Mouse (Mus musculus) embryonic facial prominence, embryonic 15.5 days (tissue): ENCODE measurements around the gene Arhgap25. TPM values are rescaled to one million over a fixed set of nuclear protein-coding genes. Genes with fewer than 3 reads are reported as not detected.
"Not testable (repeated sequence)": the region's sequence is repeated elsewhere in the genome, so short reads cannot be mapped to it uniquely, and the experiment has no call there.

ENCODE experiments used
- ATAC-seq: fragments of 200-750 bp; cut with Nextera tagmentation; 2 replicates; pipeline ENCODE4 v1.8.0; 2017; ENCODE audit warnings: low read depth, moderate TSS enrichment; ENCODE audit not compliant: insufficient number of reproducible peaks, low FRiP score, low TSS enrichment
- H3K27ac ChIP-seq: fragments of 300-500 bp; sonication (generic); replicated peaks from 2 replicates; pipeline ENCODE4 v1.5.1; 2015; ENCODE audit warnings: mild to moderate bottlenecking, inconsistent platforms
- H3K27me3 ChIP-seq: fragments of 300-500 bp; sonication (generic); 2 replicates; pipeline ENCODE4 v1.6.1; 2015; ENCODE audit warnings: inconsistent platforms
- H3K36me3 ChIP-seq: fragments of 300-500 bp; sonication (generic); 2 replicates; pipeline ENCODE4 v1.6.1; 2015; ENCODE audit warnings: mild to moderate bottlenecking, inconsistent platforms
- H3K4me1 ChIP-seq: fragments of 300-500 bp; sonication (generic); 2 replicates; pipeline ENCODE4 v1.6.1; 2015; ENCODE audit warnings: inconsistent platforms
- H3K4me2 ChIP-seq: fragments of 300-500 bp; sonication (generic); replicated peaks from 2 replicates; pipeline ENCODE4 v1.6.1; 2015; ENCODE audit warnings: mild to moderate bottlenecking, inconsistent platforms
- H3K4me3 ChIP-seq: fragments of 300-500 bp; sonication (generic); replicated peaks from 2 replicates; pipeline ENCODE4 v1.5.1; 2015; ENCODE audit warnings: mild to moderate bottlenecking, inconsistent platforms
- H3K9ac ChIP-seq: fragments of 300-500 bp; sonication (generic); 2 replicates; pipeline ENCODE4 v1.6.1; 2015; ENCODE audit warnings: inconsistent platforms
- H3K9me3 ChIP-seq: fragments of 300-500 bp; sonication (generic); replicated peaks from 2 replicates; pipeline ENCODE4 v1.6.1; 2016; ENCODE audit warnings: inconsistent platforms
- WGBS: fragments of 180-500 bp; shearing (Covaris S2); methylation state at CpG from one replicate; pipeline ENCODE4 v1.1.7; 2015; 5-methylcytosine and 5-hydroxymethylcytosine counted together
- polyA plus RNA-seq: library from polyadenylated mRNA; unstranded; fragments of >200 nt; fragmentation: Nextera tagmentation; extraction: Ambion mirVana; gene quantifications from 2 replicates; pipeline ENCODE4 v1.2.1, GENCODE M21; 2015

Arhgap25 gene
- polyA plus RNA-seq, 1 experiment from 2014 or later = 8.3 TPM

- Histone ChIP-seq H3K27ac (no peak overlapping the region), H3K27me3 (no peaks in the 10 kb centered on the region)
These were observed 2.0 kb upstream of the Arhgap25 start for GRCm38 (mm10) chr6:87534855-87535575.

GRCm38 (mm10) chr6:87531456-87532015 is 1.5 kb downstream of the Arhgap25 start:
- Histone ChIP-seq H3K27me3 (no peaks in the 10 kb centered on the region), H3K27ac (no peak overlapping the region), H3K4me3 (no peak overlapping the region), H3K4me1 (0 out of 2 replicates have a peak, but pooled peaks cover 8% of the 10 kb centered on the region), H3K36me3 (no peaks in the 10 kb centered on the region), H3K9ac (no peak overlapping the region), H3K4me2 (no peak overlapping the region), H3K9me3 (no peaks in the 10 kb centered on the region)
- 79% methylated on average over 2 of the region's 2 CpGs for WGBS
- no peak for ATAC-seq

More at GRCm38 (mm10) chr6:87534855-87535575, 2.0 kb upstream of the Arhgap25 start:
- Histone ChIP-seq H3K4me3 (no peak overlapping the region), H3K4me1 (0 out of 2 replicates have a peak, but pooled peaks cover 8% of the 10 kb centered on the region), H3K36me3 (no peaks in the 10 kb centered on the region), H3K4me2 (no peak overlapping the region), H3K9ac (no peak overlapping the region), H3K9me3 (no peaks in the 10 kb centered on the region)
- no peak for ATAC-seq
- WGBS = 75% methylated on average over 9 of the region's 9 CpGs

DNA sequence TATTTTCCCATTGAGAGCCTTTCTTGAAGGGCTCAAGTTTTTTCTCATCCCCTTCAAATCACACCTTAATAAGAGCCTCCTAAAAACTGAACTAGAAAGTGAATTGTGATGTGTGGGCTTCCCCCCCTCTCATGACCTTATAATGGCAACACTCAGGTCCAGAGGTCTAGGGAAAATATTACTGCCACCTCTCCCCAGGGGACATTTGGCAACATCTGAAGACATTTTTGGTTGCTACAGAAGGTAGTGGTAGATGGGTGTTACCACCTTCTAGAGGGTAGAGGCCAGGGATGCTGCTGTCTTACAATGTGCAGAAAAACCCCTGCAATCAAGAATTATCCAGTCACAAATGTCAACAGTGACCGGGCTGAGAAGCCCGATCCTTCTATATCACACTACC is 2.7 kb downstream of the Arhgap25 start:
- H3K4me1 ChIP-seq = 0 out of 2 replicates have a peak, but pooled peaks cover 8% of the 10 kb centered on the region
- H3K4me3 ChIP-seq = no peak overlapping the region
- no peaks in the 10 kb centered on the region for H3K9me3 ChIP-seq
- no peak overlapping the region for H3K4me2 ChIP-seq
- H3K27me3 ChIP-seq = no peaks in the 10 kb centered on the region
- WGBS = 80% methylated on average over 2 of the region's 2 CpGs
- no peak for ATAC-seq
- no peak overlapping the region for H3K27ac ChIP-seq
- no peaks in the 10 kb centered on the region for H3K36me3 ChIP-seq
- H3K9ac ChIP-seq = no peak overlapping the region

GRCm38 (mm10) chr6:87527846-87528557 is 5.1 kb downstream of the Arhgap25 start:
- Histone ChIP-seq H3K4me1 (no peaks in the 10 kb centered on the region), H3K9me3 (no peaks in the 10 kb centered on the region), H3K4me3 (no peak overlapping the region), H3K27me3 (no peaks in the 10 kb centered on the region), H3K27ac (no peak overlapping the region), H3K4me2 (no peak overlapping the region), H3K9ac (no peak overlapping the region), H3K36me3 (no peaks in the 10 kb centered on the region)
- no peak for ATAC-seq
- 75% methylated on average over 6 of the region's 6 CpGs for WGBS

- H3K27ac ChIP-seq = no peak overlapping the region
- H3K9ac ChIP-seq = no peak overlapping the region
- ATAC-seq = no peak
- H3K36me3 ChIP-seq = no peaks in the 10 kb centered on the region
- H3K4me3 ChIP-seq = no peak overlapping the region
- WGBS = 76% methylated on average over 4 of the region's 4 CpGs
- H3K4me2 ChIP-seq = no peak overlapping the region
- H3K4me1 ChIP-seq = no peaks in the 10 kb centered on the region
- no peaks in the 10 kb centered on the region for H3K27me3 ChIP-seq
- H3K9me3 ChIP-seq = no peaks in the 10 kb centered on the region
These were observed 5.7 kb downstream of the Arhgap25 start for GRCm38 (mm10) chr6:87527366-87527765.

GRCm38 (mm10) chr6:87525126-87525525 is 7.9 kb downstream of the Arhgap25 start:
- Histone ChIP-seq H3K36me3 (no peaks in the 10 kb centered on the region), H3K4me1 (no peaks in the 10 kb centered on the region), H3K27ac (no peak overlapping the region), H3K4me2 (no peak overlapping the region), H3K9me3 (no peaks in the 10 kb centered on the region), H3K27me3 (no peaks in the 10 kb centered on the region), H3K4me3 (no peak overlapping the region), H3K9ac (no peak overlapping the region)
- ATAC-seq = no peak
- 73% methylated on average over 10 of the region's 10 CpGs for WGBS

DNA sequence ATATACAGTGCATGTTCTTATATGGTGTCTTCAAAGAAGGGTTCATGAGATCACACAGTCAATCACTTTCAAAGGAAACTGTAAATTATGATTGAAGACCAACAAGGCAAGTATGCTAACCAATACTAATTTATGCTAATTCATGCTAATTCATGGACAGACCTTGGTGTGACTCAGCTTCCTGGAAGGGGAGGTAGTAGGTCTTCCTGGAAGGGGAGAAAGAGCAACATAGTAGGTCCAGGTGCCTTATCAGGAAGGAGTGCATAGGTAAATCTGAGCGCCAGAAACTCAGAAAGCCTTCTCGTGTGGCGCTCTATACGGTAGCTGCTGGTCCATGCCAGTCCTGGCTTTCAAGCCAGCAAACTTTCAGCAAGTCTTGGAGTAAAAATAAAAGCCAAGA is 8.8 kb downstream of the Arhgap25 start:
- H3K9me3 ChIP-seq = no peaks in the 10 kb centered on the region
- H3K27ac ChIP-seq = no peak overlapping the region
- no peaks in the 10 kb centered on the region for H3K36me3 ChIP-seq
- no peak for ATAC-seq
- H3K27me3 ChIP-seq = no peaks in the 10 kb centered on the region
- no peak overlapping the region for H3K9ac ChIP-seq
- H3K4me2 ChIP-seq = no peak overlapping the region
- H3K4me3 ChIP-seq = no peak overlapping the region
- no peaks in the 10 kb centered on the region for H3K4me1 ChIP-seq
- 89% methylated on average over 4 of the region's 4 CpGs for WGBS

GRCm38 (mm10) chr6:87523736-87524135 is 9.3 kb downstream of the Arhgap25 start:
- Histone ChIP-seq H3K9ac (no peak overlapping the region), H3K36me3 (no peaks in the 10 kb centered on the region), H3K27ac (no peak overlapping the region), H3K9me3 (no peaks in the 10 kb centered on the region), H3K4me1 (no peaks in the 10 kb centered on the region), H3K4me2 (no peak overlapping the region), H3K4me3 (no peak overlapping the region), H3K27me3 (no peaks in the 10 kb centered on the region)
- ATAC-seq = no peak
- 57% methylated on average over 7 of the region's 7 CpGs for WGBS

DNA sequence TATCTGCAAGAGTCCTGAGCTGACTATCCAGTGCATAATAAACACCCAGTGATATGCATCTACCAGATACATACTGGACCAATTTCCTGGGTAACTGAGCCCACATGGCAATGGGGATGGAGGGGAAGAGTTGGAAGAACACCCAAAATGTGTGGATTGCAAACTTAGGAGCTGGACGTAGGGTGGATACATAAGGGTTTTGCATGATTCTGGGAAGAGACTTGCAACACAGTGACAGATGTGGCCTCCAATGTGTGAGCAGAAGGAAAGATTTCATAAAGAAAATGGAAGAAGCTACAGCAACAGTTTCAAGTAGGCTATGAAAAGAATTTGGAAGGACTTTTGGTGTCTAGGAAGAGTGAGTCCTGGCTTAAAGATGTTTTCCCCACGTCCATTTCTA is 10.0 kb downstream of the Arhgap25 start:
- Histone ChIP-seq H3K4me1 (no peaks in the 10 kb centered on the region), H3K4me3 (no peak overlapping the region), H3K9ac (no peak overlapping the region), H3K27ac (no peak overlapping the region), H3K36me3 (no peaks in the 10 kb centered on the region), H3K4me2 (no peak overlapping the region), H3K27me3 (no peaks in the 10 kb centered on the region), H3K9me3 (no peaks in the 10 kb centered on the region)
- 71% methylated on average over 2 of the region's 2 CpGs for WGBS
- no peak for ATAC-seq

DNA sequence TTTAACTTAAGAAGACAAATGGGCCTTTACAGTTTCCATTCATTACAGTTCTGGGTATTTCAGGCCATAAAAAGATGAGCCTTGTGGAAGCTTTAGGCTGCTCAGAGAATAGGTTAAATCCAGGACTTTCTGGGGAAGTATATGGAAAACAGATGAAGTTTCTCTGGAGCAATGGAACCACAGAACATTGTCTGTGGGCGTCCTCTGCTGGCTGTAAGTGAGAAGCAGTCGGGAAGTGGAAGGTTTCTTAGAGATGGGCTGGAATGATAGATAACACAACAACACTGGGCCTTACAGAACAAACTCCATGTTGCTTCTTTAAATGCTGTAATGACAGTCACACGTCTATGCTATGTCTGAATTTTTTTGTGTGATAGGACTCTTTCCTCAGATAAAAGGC is 10.8 kb downstream of the Arhgap25 start:
- no peak overlapping the region for H3K27ac ChIP-seq
- no peak for ATAC-seq

DNA sequence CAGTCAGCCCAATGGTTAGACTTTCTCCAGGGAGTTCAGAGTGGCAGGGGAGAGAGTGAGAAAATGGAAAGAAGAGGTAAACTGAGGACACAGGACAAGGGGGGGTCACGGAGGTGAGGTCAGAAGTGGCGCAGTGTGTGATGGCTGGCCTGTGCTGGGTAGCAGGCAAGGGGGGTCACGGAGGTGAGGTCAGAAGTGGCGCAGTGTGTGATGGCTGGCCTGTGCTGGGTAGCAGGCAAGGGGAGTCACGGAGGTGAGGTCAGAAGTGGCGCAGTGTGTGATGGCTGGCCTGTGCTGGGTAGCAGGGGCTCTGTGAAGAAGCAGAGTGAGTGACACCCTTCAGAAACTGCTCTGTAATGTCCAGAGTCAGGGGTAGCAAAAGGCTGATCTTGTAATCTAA is 11.4 kb downstream of the Arhgap25 start:
- not testable (repeated sequence) for H3K4me2 ChIP-seq, ATAC-seq, H3K9me3 ChIP-seq, H3K4me3 ChIP-seq, H3K36me3 ChIP-seq, H3K27ac ChIP-seq, H3K9ac ChIP-seq, H3K27me3 ChIP-seq, H3K4me1 ChIP-seq
- WGBS = 82% methylated on average over 6 of the region's 6 CpGs

More for the DNA sequence above, 10.8 kb downstream of the Arhgap25 start:
- H3K27me3 ChIP-seq = no peaks in the 10 kb centered on the region
- H3K4me3 ChIP-seq = no peak overlapping the region
- WGBS = 20% methylated on average over 3 of the region's 3 CpGs
- H3K9me3 ChIP-seq = no peaks in the 10 kb centered on the region
- H3K4me1 ChIP-seq = no peaks in the 10 kb centered on the region
- H3K9ac ChIP-seq = no peak overlapping the region
- no peaks in the 10 kb centered on the region for H3K36me3 ChIP-seq
- no peak overlapping the region for H3K4me2 ChIP-seq
